Mouse (Mus musculus) c-Kit-negative CD71-positive TER-119-positive erythroid progenitor cells, embryonic 14.5 days (primary cell): ENCODE results near the gene Nupl1.

Experiments used
- DNase-seq: peaks from one replicate; pipeline ENCODE4 v3.0.0-alpha.2; 2013; ENCODE audit warnings: low read depth, low spot score

The Nupl1 gene

DNA sequence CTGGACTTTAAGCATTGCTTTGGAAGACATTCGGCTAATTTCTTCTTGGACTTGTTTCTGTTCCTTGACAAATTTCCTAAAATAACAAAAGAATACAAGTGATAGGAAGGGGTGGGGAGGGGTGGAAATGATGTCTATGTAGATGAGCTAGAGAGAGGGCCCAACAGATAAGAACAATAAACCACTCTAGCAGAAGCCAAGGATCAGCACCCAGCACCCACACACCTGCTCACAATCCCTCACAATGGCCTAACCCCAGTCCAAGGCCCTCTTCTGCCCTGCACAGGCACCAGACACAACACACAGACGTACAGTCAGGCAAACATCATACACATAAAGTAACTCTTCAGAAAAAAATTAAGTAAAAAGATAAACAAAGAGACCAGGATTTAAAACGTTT, 12.7 kb downstream of the Nupl1 start:
- no peak for DNase-seq

DNA sequence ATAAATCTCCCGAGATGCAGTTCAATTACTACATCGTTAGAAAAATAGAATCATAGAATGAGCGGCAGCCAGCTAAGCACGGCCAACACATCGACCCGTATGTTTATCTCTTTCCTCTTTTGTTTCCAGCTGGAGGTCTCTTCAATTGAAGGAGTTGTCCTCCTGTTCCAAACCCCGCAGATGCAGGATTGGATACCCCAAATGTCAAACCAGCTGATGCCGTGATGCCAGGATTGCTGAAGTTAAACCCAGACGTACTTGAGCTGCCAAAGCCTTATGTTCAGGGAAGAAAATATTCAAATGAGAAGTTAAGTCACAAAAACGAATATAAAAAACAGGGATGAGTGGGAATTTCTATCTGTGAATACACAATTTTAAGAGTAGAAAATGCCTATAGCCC, 31.3 kb downstream of the Nupl1 start:
- no peak for DNase-seq

DNA sequence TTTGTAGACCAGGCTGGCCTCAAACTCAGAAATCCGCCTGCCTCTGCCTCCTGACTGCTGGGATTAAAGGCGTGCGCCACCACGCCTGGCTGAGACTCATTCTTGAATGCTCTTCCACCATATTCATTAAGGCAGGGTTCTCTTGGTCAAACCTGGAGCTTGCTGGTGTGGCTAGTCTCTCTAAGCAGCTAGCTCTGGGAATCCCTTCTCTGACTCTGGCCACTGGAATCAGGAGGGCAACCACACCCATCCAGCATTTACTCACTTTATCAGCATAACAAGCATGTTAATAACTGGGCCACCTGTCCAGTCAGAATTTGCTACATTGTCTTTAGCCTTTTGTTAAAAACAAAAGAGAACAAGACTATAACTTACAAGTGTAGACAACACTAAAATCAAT, 33.6 kb downstream of the Nupl1 start:
- DNase-seq = no peak

DNA sequence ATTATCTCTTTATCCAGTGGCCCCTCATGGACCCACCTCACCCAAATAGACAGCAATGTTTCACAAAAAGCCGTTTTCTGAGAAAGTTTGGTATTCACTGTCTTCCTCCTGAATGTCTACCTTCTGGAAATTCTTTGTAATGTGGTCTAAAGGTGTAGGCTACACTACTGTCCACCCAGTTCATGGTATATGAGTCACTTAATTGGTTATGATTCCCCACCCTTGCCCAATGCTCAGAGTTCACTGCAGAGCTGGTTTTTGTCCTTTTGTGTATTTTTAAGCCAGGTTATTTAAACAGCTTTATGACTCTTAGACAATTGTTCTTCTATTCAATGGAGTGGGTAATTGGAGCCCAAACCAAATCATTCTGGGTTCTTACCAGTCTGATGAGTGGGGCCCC, 35.1 kb downstream of the Nupl1 start:
- DNase-seq = no peak

DNA sequence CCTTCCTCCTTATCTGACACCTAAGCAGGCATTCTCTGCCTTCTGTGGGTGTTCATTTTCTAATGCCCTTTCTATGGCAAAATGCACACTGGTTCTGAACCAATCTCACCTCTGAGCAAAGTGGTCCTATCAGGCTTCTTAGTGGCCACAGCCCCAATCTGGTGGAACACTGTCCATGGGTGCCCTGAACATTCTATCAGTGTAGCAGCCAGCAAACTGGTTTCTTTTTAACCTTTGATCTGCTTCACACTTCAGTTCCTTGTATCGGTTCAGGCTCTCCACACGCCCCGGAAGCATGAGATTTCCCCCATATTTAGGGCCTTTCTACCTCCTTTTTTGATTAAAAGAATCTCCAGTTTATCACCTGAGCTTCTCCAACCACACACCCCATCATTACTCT, 36.2 kb downstream of the Nupl1 start:
- DNase-seq = no peak

DNA sequence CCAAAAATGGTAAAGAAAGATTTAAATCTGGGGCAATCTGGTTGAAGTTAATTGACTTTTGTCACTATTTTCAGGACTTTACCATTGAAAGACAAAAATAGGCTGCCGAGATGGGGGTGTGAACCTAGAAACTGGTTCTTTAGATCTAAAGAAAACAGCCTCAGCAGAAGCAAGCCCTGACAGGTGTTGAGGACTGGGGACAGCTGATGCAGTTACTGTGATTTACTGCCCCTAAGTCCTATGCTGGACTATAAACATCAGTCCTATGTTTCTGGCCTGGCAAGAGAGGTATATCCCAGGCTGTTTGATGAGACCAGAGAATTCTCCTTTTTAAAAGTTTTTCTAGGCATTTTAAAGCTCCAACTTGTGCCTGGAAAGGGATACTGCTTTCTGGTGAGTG, 37.2 kb downstream of the Nupl1 start:
- no peak for DNase-seq

GRCm38 (mm10) chr14:60209166-60209565, 42.1 kb downstream of the Nupl1 start:
- no peak for DNase-seq

- DNase-seq = no peak
Measured at GRCm38 (mm10) chr14:60204993-60205392, 46.2 kb downstream of the Nupl1 start.

GRCm38 (mm10) chr14:60196884-60197283, 54.3 kb downstream of the Nupl1 start, which contains the start of gene Atp8a2:
Gene Atp8a2, minus strand, starts transcription at chr14:60197179.
- DNase-seq = no peak

GRCm38 (mm10) chr14:60195999-60196398, 55.2 kb downstream of the Nupl1 start:
- no peak for DNase-seq

DNA sequence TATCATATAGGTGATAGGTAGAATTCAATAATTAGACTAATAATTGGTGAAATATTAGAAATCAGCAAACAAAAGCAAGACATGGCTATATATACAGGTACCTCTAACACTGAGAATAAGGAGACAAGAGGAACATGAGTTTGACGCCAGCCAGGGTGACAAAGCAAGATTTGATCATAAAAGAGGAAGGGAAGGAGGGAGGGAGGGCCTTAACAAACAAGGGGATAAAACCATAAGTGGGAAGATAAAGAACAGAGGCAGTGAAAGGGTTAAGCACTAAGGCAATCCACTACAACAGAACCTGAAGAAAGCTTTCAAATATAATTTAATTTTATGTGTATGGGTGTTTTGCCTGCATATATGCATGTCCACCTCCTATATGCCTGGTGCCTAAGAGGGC, 56.6 kb downstream of the Nupl1 start:
- DNase-seq = no peak

DNA sequence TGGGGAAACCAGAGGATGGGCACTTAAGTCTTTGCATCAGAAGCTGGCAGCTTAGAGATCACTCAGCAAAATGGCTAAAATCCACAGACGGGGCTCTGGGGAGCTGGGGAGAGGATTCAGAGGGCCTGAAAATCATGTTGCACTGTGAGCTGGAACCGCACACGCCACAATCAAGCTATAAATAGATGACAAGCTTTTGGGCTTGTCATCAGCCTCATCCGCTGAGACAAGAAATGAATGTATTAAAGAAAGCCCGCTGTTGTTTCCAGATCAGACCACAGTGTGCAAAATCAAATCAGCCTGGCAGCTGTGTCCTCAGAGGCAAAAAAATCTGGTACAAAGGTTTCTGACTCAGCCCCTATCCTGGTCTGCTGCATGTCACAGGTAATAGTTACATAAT, 61.5 kb downstream of the Nupl1 start:
- DNase-seq = no peak

DNA sequence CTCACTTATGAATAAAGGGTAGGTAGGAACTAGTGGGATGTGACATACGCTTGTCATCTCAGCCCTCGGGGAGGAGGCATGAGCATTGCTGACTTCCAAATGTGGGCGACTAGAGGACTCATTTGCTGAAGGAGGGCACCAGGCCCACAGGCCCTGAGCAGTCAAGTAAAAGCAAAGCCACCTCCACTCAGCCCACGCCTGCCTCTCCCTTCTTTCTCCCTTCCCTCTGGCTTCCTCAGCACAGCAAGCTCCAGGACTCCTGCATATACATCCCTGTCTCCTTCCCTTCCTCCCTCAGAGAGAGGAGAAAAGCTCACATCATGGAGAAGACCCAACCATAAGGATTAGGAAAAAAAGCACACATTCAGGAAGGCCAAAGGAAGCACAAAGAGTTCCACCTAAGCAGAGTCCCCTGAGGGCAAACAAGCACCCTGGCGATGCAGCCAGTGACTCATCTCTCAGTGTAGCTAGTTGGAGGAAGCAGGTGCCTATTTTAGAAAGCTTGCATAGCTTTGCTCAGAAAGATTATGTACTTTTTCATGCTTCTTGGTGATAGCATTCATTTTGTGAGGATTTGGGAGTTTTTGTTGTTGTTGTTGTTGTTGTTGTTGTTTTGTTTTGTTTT, 62.9 kb downstream of the Nupl1 start:
- DNase-seq = no peak

DNA sequence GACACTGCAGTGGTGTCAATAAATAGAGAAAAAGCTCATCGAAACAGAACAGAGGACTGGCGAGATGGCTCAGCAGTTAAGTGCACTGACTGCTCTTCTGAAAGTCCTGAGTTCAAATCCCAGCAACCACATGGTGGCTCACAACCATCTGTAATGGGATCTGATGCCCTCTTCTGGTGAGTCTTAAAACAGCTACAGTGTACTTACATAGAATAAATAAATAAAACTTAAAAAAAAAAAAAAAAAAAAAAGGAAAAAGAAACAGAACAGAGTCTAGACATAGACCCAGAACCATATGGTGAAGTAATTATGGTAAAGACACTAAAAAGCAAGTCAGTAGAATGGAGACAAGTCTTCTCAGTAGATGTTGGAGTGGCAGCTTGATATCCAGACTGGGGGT, 69.9 kb downstream of the Nupl1 start:
- DNase-seq = no peak

DNA sequence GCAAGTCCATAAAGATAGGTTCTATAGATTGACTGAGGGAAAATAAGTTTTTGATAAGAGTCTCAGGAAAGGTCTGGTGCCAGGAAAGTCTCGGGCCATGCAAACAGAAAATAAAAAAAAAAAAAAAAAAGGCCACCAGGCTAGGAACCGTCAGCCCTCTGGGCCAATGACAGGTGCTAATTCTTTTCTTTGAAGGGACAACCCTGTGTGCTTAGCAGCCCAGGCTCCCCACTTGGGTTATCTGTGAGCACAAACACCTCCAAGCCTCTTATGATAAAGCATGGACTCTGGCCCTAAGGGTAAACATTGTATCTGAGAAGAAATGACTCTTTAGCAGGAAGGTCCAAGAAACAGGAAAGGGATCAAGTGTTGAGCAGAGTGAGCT, 72.7 kb downstream of the Nupl1 start:
- no peak for DNase-seq

- DNase-seq = no peak
Measured at GRCm38 (mm10) chr14:60177614-60178570, 73.3 kb downstream of the Nupl1 start.

DNA sequence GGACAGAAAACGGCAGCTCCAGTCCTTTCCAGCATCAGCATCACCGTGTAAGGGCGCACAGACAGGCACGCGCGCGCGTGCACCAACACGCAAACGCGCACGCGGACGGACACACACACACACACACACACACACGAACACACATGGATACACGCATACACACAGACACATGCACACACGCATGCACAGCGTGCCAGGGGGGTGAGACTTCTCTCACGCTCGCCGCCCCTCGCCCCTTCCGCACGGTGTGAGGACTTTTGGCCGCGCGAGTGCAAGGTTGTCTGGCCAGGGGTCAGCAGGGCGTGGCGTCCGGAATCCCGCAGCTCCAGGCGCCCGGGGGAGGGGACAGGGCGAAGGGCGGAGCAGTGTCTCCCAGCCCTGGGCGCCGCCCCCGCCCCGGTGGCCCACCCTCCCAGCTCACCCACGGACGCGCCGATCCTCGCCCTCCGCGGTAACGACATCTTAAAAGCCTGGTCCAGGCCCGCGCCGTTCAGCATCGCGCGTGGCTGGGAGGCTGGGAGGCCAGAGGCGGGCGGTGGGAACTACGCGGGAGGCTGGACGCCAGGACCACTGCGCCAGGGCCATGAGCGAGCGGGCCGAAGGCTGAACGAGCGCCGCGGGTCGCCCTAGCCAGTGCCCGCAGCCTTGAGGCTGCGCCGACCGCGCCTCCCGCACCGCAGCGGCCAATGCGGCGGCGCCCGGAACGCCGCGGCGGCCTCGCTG, 74.2 kb downstream of the Nupl1 start:
- no peak for DNase-seq

GRCm38 (mm10) chr14:60176469-60176890, 74.8 kb downstream of the Nupl1 start:
- DNase-seq = no peak

GRCm38 (mm10) chr14:60172286-60173055, 78.8 kb downstream of the Nupl1 start:
- DNase-seq = no peak

DNA sequence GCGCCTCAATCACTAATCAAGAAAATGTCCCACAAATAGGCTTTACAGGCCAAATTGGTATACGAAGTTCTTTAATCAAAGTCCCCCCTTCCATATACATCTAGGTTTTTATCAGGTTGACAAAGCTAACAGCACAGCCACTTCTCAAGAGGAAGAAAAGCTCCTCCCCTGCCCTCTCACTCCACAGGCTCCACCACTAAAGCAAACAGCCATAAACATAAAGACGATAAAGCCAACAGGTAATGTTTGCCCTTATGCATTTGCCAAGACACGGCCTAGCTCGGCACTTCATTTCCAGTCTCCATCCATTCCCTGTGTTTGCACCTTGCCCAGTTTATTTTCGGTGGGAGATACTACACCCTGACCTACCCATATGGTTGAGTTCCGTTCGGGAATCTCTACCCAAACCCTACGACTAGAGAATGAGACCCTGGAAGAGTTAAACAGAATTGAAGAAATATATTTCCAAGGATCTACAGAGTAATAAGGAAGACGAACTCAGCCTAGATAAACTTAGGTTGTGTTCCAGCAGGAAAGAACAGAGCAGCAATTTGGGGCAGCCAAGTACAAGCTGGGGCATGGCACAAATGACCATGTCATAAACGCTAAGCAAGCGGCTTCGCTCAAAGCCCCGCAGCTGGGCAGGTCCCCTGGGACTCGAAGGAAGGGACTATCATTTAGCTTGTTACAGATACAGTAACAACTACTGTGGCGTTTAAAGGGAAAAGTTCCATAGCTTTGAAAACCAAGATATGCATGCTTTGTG, 80.2 kb downstream of the Nupl1 start:
- DNase-seq = no peak

DNA sequence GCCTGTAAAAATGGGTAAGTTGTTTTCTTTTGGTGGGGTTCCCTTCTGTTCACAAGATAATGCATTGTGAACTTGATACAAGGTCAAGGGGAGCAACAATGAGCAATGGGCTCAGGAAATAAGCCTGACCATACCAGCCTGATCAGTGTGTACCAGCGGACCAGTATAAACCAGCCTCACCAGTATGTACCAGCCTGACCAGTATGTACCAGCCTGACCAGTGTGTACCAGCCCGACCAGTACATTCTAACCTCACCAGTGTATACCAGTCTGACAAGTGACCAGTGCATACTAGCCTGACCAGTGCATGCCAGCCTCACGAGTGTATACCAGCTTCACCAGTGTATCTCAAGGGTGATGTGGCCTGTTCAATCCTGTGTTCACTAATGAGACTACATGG, 87.9 kb downstream of the Nupl1 start:
- no peak for DNase-seq
